Mouse (Mus musculus): Measurements from ENCODE around the gene Ano6. TPM values are rescaled to one million over a fixed set of nuclear protein-coding genes. Genes with fewer than 3 reads are reported as not detected.
A peak's percentile ranks its signal among the peaks of the same experiment; 100 is the strongest.

The Ano6 gene
- polyA plus RNA-seq, 1 experiment from 2014 or later = 52.2 TPM

- Histone ChIP-seq H3K4me1 (no peaks in the 10 kb centered on the region), H3K4me3 (no peak overlapping the region), H3K9ac (no peak overlapping the region), H3K36me3 (no peaks in the 10 kb centered on the region), H3K4me2 (replicated peaks) (no peak overlapping the region), H3K27ac (no peak overlapping the region), H3K9me3 (no peaks in the 10 kb centered on the region), H3K27me3 (no peaks in the 10 kb centered on the region)
- ATAC-seq (ENCODE audit: insufficient number of reproducible peaks, insufficient read depth, low FRiP score, low TSS enrichment) = no peak
- 95% methylated on average over 2 of the region's 2 CpGs for WGBS
These were observed 20.3 kb upstream of the Ano6 start for GRCm38 (mm10) chr15:95770307-95770706.

GRCm38 (mm10) chr15:95772374-95772773 lies 18.3 kb upstream of the Ano6 start:
- no peak overlapping the region for H3K27ac ChIP-seq
- H3K4me2 ChIP-seq (replicated peaks) = no peak overlapping the region
- H3K4me3 ChIP-seq = no peak overlapping the region
- no peaks in the 10 kb centered on the region for H3K27me3 ChIP-seq
- H3K9me3 ChIP-seq = no peaks in the 10 kb centered on the region
- H3K9ac ChIP-seq = no peak overlapping the region
- no peaks in the 10 kb centered on the region for H3K36me3 ChIP-seq
- ATAC-seq (ENCODE audit: insufficient number of reproducible peaks, insufficient read depth, low FRiP score, low TSS enrichment) = no peak
- no peaks in the 10 kb centered on the region for H3K4me1 ChIP-seq
- WGBS = 55% methylated on average over 13 of the region's 13 CpGs

- Histone ChIP-seq H3K4me1 (no peaks in the 10 kb centered on the region), H3K36me3 (no peaks in the 10 kb centered on the region), H3K4me3 (no peak overlapping the region), H3K27me3 (no peaks in the 10 kb centered on the region), H3K9ac (no peak overlapping the region), H3K9me3 (no peaks in the 10 kb centered on the region), H3K27ac (no peak overlapping the region), H3K4me2 (replicated peaks) (no peak overlapping the region)
- 58% methylated on average over 14 of the region's 14 CpGs for WGBS
- ATAC-seq (ENCODE audit: insufficient number of reproducible peaks, insufficient read depth, low FRiP score, low TSS enrichment) = no peak
These were observed 17.5 kb upstream of the Ano6 start for GRCm38 (mm10) chr15:95772861-95773836.

GRCm38 (mm10) chr15:95774197-95774596 lies 16.4 kb upstream of the Ano6 start:
- Histone ChIP-seq H3K9me3 (no peaks in the 10 kb centered on the region), H3K36me3 (no peaks in the 10 kb centered on the region), H3K4me1 (no peaks in the 10 kb centered on the region), H3K27me3 (no peaks in the 10 kb centered on the region), H3K27ac (no peak overlapping the region), H3K4me3 (no peak overlapping the region), H3K9ac (no peak overlapping the region), H3K4me2 (replicated peaks) (no peak overlapping the region)
- no peak for ATAC-seq (ENCODE audit: insufficient number of reproducible peaks, insufficient read depth, low FRiP score, low TSS enrichment)
- WGBS = 90% methylated on average over 6 of the region's 6 CpGs

GRCm38 (mm10) chr15:95774674-95775414 lies 15.8 kb upstream of the Ano6 start:
- no peak overlapping the region for H3K4me3 ChIP-seq
- 88% methylated on average over 9 of the region's 9 CpGs for WGBS
- no peaks in the 10 kb centered on the region for H3K27me3 ChIP-seq
- H3K9me3 ChIP-seq = no peaks in the 10 kb centered on the region
- no peak overlapping the region for H3K9ac ChIP-seq
- no peaks in the 10 kb centered on the region for H3K36me3 ChIP-seq
- no peak overlapping the region for H3K27ac ChIP-seq
- no peak for ATAC-seq (ENCODE audit: insufficient number of reproducible peaks, insufficient read depth, low FRiP score, low TSS enrichment)
- no peaks in the 10 kb centered on the region for H3K4me1 ChIP-seq
- H3K4me2 ChIP-seq (replicated peaks) = no peak overlapping the region

GRCm38 (mm10) chr15:95777743-95778142 lies 12.9 kb upstream of the Ano6 start:
- Histone ChIP-seq H3K4me2 (replicated peaks) (no peak overlapping the region), H3K9ac (no peak overlapping the region), H3K4me3 (no peak overlapping the region), H3K4me1 (no peaks in the 10 kb centered on the region), H3K27ac (no peak overlapping the region), H3K36me3 (no peaks in the 10 kb centered on the region), H3K27me3 (no peaks in the 10 kb centered on the region), H3K9me3 (no peaks in the 10 kb centered on the region)
- 90% methylated on average over 2 of the region's 2 CpGs for WGBS
- ATAC-seq (ENCODE audit: insufficient number of reproducible peaks, insufficient read depth, low FRiP score, low TSS enrichment) = no peak

GRCm38 (mm10) chr15:95778710-95779109 lies 11.9 kb upstream of the Ano6 start:
- no peak for ATAC-seq (ENCODE audit: insufficient number of reproducible peaks, insufficient read depth, low FRiP score, low TSS enrichment)
- Histone ChIP-seq H3K9ac (no peak overlapping the region), H3K9me3 (no peaks in the 10 kb centered on the region), H3K4me1 (no peaks in the 10 kb centered on the region), H3K4me3 (no peak overlapping the region), H3K27me3 (no peaks in the 10 kb centered on the region), H3K36me3 (no peaks in the 10 kb centered on the region), H3K4me2 (replicated peaks) (no peak overlapping the region), H3K27ac (no peak overlapping the region)
- WGBS = 89% methylated on average over 4 of the region's 4 CpGs

GRCm38 (mm10) chr15:95786624-95787023 lies 4.0 kb upstream of the Ano6 start:
- no peak for ATAC-seq (ENCODE audit: insufficient number of reproducible peaks, insufficient read depth, low FRiP score, low TSS enrichment)
- Histone ChIP-seq H3K27me3 (no peaks in the 10 kb centered on the region), H3K4me2 (replicated peaks) (no peak overlapping the region), H3K27ac (no peak overlapping the region), H3K9me3 (no peaks in the 10 kb centered on the region), H3K9ac (no peak overlapping the region), H3K36me3 (no peaks in the 10 kb centered on the region), H3K4me1 (0 out of 2 replicates have a peak, but pooled peaks cover under 1% of the 10 kb centered on the region), H3K4me3 (no peak overlapping the region)
- 87% methylated on average over 4 of the region's 4 CpGs for WGBS

- WGBS = 54% methylated on average over 3 of the region's 3 CpGs
- Histone ChIP-seq H3K4me2 (replicated peaks) (no peak overlapping the region), H3K36me3 (no peaks in the 10 kb centered on the region), H3K4me1 (peaks cover 10% of the 10 kb centered on the region), H3K27ac (no peak overlapping the region), H3K9ac (no peak overlapping the region), H3K9me3 (no peaks in the 10 kb centered on the region), H3K4me3 (no peak overlapping the region), H3K27me3 (no peaks in the 10 kb centered on the region)
- ATAC-seq (ENCODE audit: insufficient number of reproducible peaks, insufficient read depth, low FRiP score, low TSS enrichment) = no peak
These were observed 3.1 kb upstream of the Ano6 start for GRCm38 (mm10) chr15:95787578-95787977.

- H3K4me1 ChIP-seq = peaks cover 15% of the 10 kb centered on the region
- peak overlapping the region; percentile 79 for H3K27ac ChIP-seq
- H3K9me3 ChIP-seq = no peaks in the 10 kb centered on the region
- H3K27me3 ChIP-seq = no peaks in the 10 kb centered on the region
- H3K4me2 ChIP-seq (replicated peaks) = peak overlapping the region; percentile 66
- H3K36me3 ChIP-seq = no peaks in the 10 kb centered on the region
- peak overlapping the region; percentile 85 for H3K9ac ChIP-seq
- H3K4me3 ChIP-seq = peak overlapping the region; percentile 76
- ATAC-seq (ENCODE audit: insufficient number of reproducible peaks, insufficient read depth, low FRiP score, low TSS enrichment) = peak; percentile 41; the same call in 1 of the 2 replicates
- 10% methylated on average over 32 of the region's 32 CpGs for WGBS
These were observed 798 bp upstream of the Ano6 start for GRCm38 (mm10) chr15:95789562-95790528.

Measured in embryonic facial prominence, embryonic 12.5 days (tissue).